Mouse (Mus musculus) A20 (cell line): Measurements from ENCODE around the gene Usp46.

ENCODE experiments used
- DNase-seq: peaks from one replicate; pipeline ENCODE4 v3.0.0-alpha.2; 2011; ENCODE audit warnings: low read depth, low spot score

Usp46 gene

DNA sequence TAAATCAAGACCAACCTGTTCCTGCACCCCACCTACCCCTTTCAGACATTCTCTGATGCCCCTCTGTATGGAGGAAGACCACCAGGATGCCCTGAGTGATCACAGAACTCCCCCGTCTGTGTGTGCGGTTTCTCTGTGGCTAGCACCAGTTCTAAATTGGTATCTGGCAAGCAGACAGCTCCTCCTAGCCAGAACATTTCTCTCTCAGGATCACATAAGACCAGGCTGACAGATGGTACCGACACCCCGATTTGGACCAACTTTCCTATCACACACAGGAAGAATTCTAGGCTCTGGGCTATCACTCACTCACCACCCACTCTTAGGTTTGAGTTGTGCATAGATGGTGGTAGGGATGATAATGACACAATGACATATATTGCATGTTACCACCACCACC is 113.2 kb downstream of the Usp46 start:
- no peak for DNase-seq

DNA sequence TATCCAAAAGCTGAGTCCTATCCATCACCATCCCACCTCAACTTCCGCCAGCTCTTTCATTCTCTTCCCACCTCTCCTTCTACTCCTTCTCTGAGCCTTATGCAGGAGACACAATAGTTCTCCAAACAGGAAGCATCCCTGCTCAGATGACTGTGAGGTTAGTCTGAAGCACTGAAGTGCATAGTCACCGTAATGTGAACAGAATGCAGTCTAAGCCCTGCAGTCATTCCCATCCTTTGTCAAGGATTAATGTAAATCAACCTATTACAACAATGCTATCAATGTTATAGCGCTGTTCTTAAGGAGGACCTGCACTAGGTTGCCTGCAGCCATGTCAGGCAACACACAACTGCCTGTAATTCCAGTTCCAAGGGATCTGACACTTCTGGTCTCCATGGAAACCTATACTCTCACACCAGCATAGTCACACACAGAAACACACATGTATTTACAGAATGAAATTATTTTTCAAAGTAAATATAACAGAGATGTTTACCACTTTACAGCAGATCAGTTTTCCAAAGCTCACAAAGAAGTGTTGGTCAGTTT is 115.1 kb downstream of the Usp46 start:
- DNase-seq = no peak

DNA sequence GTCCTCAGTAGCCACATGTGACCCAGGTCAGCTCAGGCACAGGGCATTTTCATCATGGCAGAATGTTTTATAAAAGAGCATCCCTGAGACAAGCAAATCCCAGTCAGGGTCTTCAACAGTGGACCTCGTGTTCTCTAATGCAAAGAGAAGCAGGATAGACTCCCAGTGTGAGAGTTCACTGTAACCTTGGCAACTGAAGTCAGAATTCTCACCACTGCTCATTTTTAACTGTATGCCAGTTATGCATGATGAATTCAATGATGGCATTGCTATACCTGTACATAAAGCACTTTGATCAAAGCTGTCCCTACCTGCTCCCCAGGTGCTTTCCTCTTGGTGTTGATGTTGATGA is 116.6 kb downstream of the Usp46 start:
- DNase-seq = no peak

DNA sequence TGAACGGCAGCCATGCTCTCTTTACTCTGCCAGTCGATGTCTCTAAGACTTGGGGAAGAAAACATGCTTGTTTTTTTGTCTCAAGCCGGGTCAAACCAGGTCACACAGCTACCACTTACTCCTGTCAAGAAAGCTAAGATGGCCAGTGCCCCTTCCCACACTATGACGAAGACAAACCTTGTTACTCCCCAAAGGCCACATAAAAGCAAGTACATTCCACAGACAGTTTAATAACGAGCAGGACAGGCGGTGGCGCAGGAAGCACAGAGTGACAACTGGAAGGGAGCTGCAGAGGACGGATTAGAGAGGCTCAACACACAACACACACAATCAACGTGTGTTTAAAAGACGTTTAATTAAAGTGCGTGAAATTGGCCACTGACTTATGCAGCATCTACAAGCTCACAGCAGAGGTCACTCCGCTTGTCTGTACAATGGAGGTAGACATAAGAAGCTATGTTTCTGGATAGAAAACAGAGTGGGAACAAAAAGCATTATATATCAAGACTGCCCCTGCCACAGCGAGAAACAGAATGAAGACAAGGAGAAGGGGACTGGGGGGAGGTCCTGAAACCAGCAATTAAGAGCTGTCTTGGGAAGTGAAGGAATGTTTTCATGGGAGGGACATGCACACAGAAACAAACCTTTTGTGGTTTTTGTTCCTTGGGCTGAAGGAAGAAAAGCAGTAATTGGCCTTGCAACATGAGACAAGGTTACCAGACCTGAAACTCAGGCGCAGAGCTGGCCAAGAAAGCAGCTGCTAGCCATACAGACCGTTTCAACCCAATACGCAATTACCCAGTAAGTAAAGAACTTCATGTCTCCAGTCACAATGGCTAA is 117.2 kb downstream of the Usp46 start:
- DNase-seq = no peak
